Mouse (Mus musculus) cortical plate, adult 2 months (tissue): ENCODE measurements around the gene Cotl1.

Source experiments
- CTCF ChIP-seq: fragments of 200-500 bp; IDR thresholded peaks from 2 replicates; pipeline ENCODE4 v1.5.1; 2011; ENCODE audit warnings: mild to moderate bottlenecking, control low read depth, low read length; ENCODE audit not compliant: insufficient read depth; ENCODE audit errors: extremely low read depth
- POLR2A ChIP-seq: fragments of 200-500 bp; IDR thresholded peaks from 2 replicates; pipeline ENCODE4 v1.6.1; 2011; ENCODE audit warnings: mild to moderate bottlenecking, low read length, control low read depth; ENCODE audit not compliant: insufficient read depth; ENCODE audit errors: extremely low read depth

DNA sequence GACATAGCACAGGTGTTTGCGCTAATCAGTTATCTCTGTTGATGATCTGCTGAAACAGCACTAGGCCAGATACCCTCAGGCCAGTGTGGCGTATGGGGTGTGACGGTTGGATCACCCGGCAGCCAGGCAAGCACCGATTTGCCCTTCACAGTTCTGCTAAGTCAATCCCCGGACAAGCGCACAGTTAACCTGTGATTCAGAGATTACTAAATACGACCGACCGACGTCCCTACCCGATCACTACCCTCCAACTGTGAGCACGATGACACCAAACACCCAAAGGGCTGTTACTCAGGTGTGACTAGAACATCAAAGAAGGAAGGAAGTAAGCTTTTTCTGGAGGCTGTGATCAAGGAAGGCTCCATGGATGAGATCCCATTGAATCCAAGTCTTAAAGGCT is 10.9 kb downstream of the Cotl1 start:
- TF ChIP-seq CTCF, result no peak
- TF ChIP-seq POLR2A, result no peak
